Mouse (Mus musculus) ovary, postnatal 14 days (tissue): ENCODE measurements around the gene Dock9.
A peak's percentile ranks its signal among the peaks of the same experiment; 100 is the strongest.

ENCODE experiments used
- DNase-seq: peaks from one replicate; pipeline ENCODE4 v3.0.0; 2022; ENCODE audit warnings: low spot score

Dock9 gene

GRCm38 (mm10) chr14:121579055-121579454, 218.6 kb downstream of the Dock9 start:
- peak; percentile 62 for DNase-seq

DNA sequence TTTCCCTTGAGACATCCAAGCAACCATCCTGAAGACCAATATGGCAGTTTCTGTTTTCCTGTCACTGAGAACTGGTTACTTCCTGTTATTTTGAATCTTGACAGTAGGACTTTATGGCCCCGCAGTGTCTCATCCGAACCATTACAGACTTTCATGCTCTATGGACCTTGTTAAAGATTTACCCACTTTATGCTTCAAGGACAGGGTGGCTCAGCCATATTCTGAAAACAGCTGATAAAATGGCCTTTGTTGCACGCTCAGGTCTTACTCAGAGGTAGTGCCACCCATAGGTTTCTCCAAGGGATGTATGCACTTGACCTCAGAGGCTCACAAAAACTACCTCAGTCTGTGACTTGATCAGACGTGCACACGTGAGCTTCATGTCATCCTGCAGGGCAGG, 224.2 kb downstream of the Dock9 start:
- no peak for DNase-seq

DNA sequence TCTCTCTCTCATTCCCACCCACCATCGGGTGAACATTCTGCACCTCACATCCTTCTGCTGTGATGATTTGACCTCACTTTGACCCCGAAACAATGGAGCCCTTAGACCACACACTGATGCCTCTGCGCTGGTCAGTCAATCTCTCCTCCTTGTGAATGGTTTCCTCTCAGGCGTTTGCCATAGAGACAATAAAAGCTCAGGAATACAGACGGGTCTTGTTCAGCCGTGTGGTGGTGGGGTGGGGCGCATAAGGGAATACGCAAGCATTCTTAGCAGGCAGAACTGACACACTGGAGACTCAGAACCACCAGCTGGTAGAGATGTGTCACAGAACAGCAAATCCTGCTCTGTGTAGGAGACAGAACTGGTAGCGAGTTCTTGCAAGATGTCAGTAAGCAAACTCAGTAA, 230.8 kb downstream of the Dock9 start:
- DNase-seq: no peak

DNA sequence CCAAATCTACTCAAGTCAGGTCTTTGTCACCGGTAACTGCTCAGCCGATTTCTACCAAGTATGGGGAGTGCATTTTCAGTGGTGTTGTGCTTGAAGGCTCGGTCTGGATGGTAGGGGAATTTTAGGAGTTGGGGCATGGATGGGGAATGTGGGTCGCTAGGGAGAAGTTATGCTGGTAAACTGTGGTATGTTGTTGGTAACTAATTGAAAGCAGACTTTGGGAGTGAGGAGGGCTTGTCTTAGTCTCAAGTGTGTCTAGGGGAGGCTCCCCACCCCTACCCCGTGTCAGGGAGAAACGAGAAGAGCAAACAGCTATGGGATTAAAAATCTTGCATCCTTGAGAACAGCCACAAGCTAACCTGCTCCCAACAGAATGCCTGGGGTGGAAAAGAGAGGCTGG, 231.7 kb downstream of the Dock9 start:
- DNase-seq: no peak

DNA sequence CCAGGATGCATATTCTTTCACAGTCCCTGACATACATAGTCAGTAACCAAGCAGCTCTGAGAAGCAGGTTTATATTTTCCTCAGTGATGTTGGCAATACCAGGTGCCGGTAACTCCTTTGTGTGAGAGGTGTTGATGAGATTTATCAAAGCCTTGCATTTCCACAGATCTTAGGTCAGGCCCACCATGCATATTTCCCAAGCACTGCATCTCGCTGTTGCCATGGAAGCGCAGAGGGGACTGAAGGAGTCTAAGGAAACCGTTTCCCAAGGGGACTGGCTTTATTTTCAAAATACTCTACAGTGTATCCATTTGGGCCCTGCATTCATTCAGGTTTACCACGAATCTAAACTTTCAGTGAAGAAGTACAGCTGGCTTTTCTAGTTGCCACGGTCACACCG, 233.0 kb downstream of the Dock9 start:
- no peak for DNase-seq

- no peak for DNase-seq
Observed at GRCm38 (mm10) chr14:121563954-121564353, 233.7 kb downstream of the Dock9 start.

- no peak for DNase-seq
Observed at GRCm38 (mm10) chr14:121559026-121559425, 238.6 kb downstream of the Dock9 start.

DNA sequence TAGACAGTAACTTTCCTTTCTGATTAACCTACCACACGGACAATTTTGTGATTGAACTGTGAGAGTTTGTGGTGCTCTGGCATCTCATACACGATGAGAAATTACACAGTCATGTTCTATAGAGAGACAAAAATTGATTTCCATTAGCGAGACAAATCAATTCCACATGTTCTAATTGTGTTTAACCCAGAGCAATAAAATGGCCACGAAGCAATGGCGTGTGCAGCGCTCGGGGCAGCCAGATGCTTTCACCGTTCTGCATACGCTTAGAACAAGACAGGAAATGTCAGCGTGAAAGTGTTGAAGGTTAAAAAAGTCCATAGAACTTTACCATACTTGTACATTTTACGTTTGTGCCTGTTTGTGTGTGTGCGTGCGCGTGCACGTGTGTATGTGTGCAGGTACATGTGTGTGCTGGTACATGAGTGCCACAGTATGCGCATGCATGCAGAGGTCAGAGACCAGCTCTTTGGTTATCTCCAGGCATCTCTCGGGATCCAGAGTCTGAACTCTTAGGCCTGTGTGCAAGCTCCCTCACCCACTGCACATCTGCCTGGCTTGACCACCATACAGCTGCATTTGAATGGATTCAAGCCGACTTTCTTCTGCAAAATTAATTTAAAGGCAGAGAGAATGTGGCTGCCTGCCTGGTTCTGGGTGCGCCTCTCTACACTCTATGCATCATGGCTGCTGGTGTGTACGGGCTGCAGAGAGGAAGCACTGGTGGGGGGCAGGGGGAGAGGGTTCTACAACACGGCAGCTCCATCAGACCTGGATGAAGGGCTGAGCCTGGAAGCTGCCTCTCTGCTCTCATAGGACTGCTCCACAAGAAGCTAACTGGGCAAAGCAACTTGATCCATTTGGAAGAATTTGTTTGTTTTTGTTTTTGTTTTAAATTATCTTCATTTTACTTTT, 241.0 kb downstream of the Dock9 start:
- DNase-seq: no peak

- DNase-seq: no peak
Observed at GRCm38 (mm10) chr14:121553785-121554184, 243.9 kb downstream of the Dock9 start.

DNA sequence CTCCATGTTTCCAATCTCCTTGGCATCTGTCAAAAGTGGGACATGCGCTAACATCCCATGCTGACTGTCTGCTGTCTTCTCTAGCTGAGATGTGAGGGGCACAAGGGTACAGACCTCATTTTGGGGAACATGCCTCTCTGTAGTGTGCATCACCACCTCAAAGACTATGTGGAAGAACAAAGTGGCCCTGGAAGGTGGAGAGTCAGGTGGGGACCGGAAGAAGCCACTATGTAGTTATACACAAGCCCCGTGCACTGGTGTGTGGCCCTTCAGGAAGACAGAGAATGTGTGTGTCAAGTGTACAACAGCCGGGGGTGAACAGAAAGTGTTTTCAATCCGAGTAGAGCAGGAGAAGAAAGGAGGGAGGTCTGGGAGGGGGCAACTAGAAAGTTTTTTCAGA, 245.1 kb downstream of the Dock9 start:
- no peak for DNase-seq

DNA sequence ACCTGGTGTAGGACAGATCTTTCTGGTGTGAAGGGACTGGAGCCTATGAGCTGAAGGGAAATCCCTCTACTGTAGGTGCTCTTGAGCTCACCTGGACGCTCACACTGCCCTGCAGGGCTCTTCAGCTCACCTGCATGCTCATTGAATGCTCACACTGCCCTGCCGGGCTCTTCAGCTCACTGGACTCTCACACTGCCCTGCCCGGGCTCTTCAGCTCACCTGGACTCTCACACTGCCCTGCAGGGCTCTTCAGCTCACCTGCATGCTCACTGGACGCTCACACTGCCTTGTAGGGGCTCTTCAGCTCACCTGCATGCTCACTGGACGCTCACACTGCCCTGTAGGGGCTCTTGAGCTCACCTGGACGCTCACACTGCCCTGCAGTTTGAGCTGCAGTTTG, 247.8 kb downstream of the Dock9 start:
- no peak for DNase-seq

DNA sequence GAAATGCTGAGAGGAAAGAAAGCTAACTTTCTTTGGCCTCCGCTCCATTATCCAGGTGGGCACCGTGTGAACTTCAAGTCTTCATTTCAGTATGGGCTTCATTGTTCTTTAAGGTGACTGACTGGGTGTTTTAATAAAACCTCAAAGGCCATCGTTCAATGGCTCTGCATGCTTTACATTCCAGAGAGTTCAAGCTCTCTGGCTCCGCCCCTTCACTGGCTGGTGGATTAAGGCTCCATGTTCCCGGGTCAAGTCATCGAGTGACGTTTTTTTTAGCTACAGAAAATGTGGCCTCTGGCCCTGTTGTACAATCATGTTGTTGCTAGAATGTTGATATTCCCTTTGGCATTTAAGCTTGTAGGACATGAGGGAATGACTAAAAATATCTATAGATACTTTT, 249.9 kb downstream of the Dock9 start:
- DNase-seq: no peak

- no peak for DNase-seq
Observed at GRCm38 (mm10) chr14:121546621-121547020, 251.0 kb downstream of the Dock9 start.

- no peak for DNase-seq
Observed at GRCm38 (mm10) chr14:121545551-121546331, 251.9 kb downstream of the Dock9 start.

DNA sequence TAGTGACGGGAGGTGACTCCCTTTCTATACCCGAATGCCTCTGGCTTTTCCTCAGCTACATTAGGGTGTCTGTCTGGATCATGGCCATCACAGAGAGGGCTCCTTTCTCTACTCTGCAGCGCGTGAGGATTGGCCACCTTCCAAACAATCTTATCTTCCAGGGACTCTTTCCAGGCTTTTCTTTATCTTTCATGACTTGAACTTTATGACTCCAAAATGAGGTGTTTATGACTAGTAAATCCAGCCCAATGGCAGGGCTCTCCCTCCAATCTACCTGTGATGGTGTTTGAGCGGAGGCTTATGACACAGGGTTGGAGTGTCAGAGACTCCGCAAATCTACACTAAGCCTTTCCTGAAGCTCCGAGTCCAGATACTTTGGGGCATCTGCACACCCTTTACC, 256.4 kb downstream of the Dock9 start:
- DNase-seq: no peak

- DNase-seq: no peak
Observed at GRCm38 (mm10) chr14:121534501-121534900, 263.1 kb downstream of the Dock9 start.

DNA sequence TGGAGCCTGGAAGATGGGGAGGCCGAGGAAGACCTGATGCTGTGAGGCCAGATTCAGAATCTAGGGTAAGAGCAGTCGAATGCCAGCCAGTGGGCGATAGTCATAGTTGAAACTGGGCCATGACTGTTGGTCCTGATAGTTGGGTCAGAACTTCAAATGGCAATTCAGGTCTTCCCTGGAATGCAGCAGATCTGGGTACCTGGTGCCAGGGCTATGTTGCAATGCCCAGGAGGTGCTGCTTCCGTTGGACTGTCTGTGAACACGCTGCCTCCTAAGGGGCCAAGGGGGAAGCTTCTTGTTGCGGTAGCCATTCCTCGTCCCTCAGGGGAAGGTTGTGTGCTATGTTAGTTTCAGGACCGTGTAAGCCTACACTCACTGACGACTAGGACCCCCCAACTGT, 266.8 kb downstream of the Dock9 start:
- no peak for DNase-seq

GRCm38 (mm10) chr14:121527883-121528282, 269.8 kb downstream of the Dock9 start:
- DNase-seq: no peak

- DNase-seq: no peak
Observed at GRCm38 (mm10) chr14:121527201-121527600, 270.4 kb downstream of the Dock9 start.

- no peak for DNase-seq
Observed at GRCm38 (mm10) chr14:121521709-121522108, 275.9 kb downstream of the Dock9 start.

DNA sequence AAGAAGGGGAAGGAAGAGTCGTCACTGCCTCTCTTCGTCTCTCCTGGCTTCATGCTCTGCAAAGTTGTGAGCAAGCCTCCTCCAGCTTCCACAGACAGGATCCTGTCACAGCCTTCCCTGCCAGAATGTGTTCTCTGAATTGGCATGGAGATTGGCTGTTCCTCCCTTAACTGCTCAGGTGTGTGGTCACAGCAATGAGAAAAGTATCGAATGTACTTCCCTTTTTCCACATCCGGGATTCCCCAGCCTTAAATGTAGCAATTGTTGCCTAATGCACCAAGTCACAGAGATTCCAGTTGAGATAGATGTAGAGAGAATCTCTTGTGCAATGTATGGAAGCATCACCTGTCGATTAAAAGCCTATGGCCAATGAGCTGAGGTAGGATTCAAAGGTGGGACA, 280.8 kb downstream of the Dock9 start:
- DNase-seq: no peak

DNA sequence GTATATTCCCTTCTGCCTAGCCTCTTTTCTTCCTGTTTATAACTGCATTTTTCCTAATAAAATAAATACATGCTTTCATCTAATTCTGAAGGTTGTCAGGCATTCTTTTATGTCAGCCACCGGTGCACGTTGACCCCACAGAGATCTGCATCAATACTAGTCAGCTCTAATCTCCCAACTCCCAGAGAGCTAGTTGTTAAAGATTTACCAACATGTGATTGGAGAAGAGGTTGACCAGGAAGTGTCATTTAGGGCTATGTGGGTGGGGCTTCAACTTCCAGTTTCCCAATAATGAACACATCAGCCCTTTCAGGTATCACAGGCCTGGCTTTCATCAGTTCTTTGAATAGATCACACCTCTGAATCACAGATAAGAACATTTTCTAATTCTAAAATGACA, 288.7 kb downstream of the Dock9 start:
- no peak for DNase-seq

- no peak for DNase-seq
Observed at GRCm38 (mm10) chr14:121506336-121506735, 291.3 kb downstream of the Dock9 start.
